Mouse (Mus musculus) midbrain, embryonic 11.5 days (tissue): ENCODE data around the gene Hip1r. TPM values are rescaled to one million over a fixed set of nuclear protein-coding genes. Genes with fewer than 3 reads are reported as not detected.

Experiments
- ATAC-seq: fragments of 200-750 bp; cut with Nextera tagmentation; 2 replicates; pipeline ENCODE4 v1.8.0; 2017; ENCODE audit warnings: moderate TSS enrichment, moderate library complexity; ENCODE audit not compliant: low FRiP score
- DNase-seq: peaks from one replicate; pipeline ENCODE4 v3.0.0; 2015; ENCODE audit warnings: low spot score; ENCODE audit errors: missing footprints
- H3K27ac ChIP-seq: fragments of 300-500 bp; sonication (generic); 2 replicates; pipeline ENCODE4 v1.5.1; 2014; ENCODE audit warnings: low read depth, low read length
- H3K27me3 ChIP-seq: fragments of 300-500 bp; sonication (generic); 2 replicates; pipeline ENCODE4 v1.6.1; 2014; ENCODE audit warnings: mild to moderate bottlenecking, low read length, moderate library complexity, mixed read lengths; ENCODE audit not compliant: control insufficient read depth, insufficient read depth
- H3K36me3 ChIP-seq: fragments of 300-500 bp; sonication (generic); 2 replicates; pipeline ENCODE4 v1.6.1; 2014; ENCODE audit warnings: mild to moderate bottlenecking, low read length, moderate library complexity, mixed read lengths; ENCODE audit not compliant: control insufficient read depth, insufficient read depth
- H3K4me1 ChIP-seq: fragments of 300-500 bp; sonication (generic); 2 replicates; pipeline ENCODE4 v1.6.1; 2014; ENCODE audit warnings: low read length; ENCODE audit not compliant: control insufficient read depth, insufficient read depth
- H3K4me2 ChIP-seq: fragments of 300-500 bp; sonication (generic); 2 replicates; pipeline ENCODE4 v1.6.1; 2014; ENCODE audit warnings: mild to moderate bottlenecking, moderate library complexity
- H3K4me3 ChIP-seq: fragments of 300-500 bp; sonication (generic); 2 replicates; pipeline ENCODE4 v1.5.1; 2014; ENCODE audit warnings: low read depth, low read length
- H3K9ac ChIP-seq: fragments of 300-500 bp; sonication (generic); 2 replicates; pipeline ENCODE4 v1.6.1; 2014; ENCODE audit warnings: low read length
- H3K9me3 ChIP-seq: fragments of 300-500 bp; sonication (generic); 2 replicates; pipeline ENCODE4 v1.6.1; 2016; ENCODE audit warnings: low read length; ENCODE audit not compliant: control insufficient read depth
- WGBS: fragments of 180-500 bp; shearing (Covaris S2); extraction: QIAGEN DNeasy Blood & Tissue Kit; methylation state at CpG from one replicate; pipeline ENCODE4 v1.1.7; 2014; 5-methylcytosine and 5-hydroxymethylcytosine counted together
- polyA plus RNA-seq: library from polyadenylated mRNA; unstranded; fragments of >200 nt; fragmentation: Nextera tagmentation; extraction: Ambion mirVana; gene quantifications from 2 replicates; pipeline ENCODE4 v1.2.1, GENCODE M21; 2014

The Hip1r gene
- polyA plus RNA-seq, 1 experiment from 2014 or later, result 5.2 TPM

GRCm38 (mm10) chr5:123978131-123978530 is 4.7 kb downstream of the Hip1r start:
- H3K4me2 ChIP-seq, result no peak overlapping the region
- WGBS, result 79% methylated on average over 5 of the region's 5 CpGs
- H3K4me3 ChIP-seq, result no peak overlapping the region
- H3K9ac ChIP-seq, result no peak overlapping the region
- peaks cover 10% of the 10 kb centered on the region for H3K27me3 ChIP-seq
- DNase-seq, result no peak
- peaks cover 7% of the 10 kb centered on the region for H3K4me1 ChIP-seq
- H3K36me3 ChIP-seq, result no peaks in the 10 kb centered on the region
- no peak for ATAC-seq
- H3K27ac ChIP-seq, result no peak overlapping the region
- H3K9me3 ChIP-seq, result no peaks in the 10 kb centered on the region

GRCm38 (mm10) chr5:123979221-123979979 is 6.0 kb downstream of the Hip1r start:
- H3K27ac ChIP-seq, result no peak overlapping the region
- no peak for DNase-seq
- 78% methylated on average over 18 of the region's 18 CpGs for WGBS
- no peak for ATAC-seq
- peaks cover 6% of the 10 kb centered on the region for H3K27me3 ChIP-seq
- peaks cover 3% of the 10 kb centered on the region for H3K4me1 ChIP-seq
- no peaks in the 10 kb centered on the region for H3K36me3 ChIP-seq
- H3K4me3 ChIP-seq, result no peak overlapping the region
- no peak overlapping the region for H3K4me2 ChIP-seq
- no peaks in the 10 kb centered on the region for H3K9me3 ChIP-seq
- no peak overlapping the region for H3K9ac ChIP-seq

GRCm38 (mm10) chr5:123979980-123980369 is 6.5 kb downstream of the Hip1r start:
- DNase-seq, result no peak
- 68% methylated on average over 4 of the region's 4 CpGs for WGBS

GRCm38 (mm10) chr5:123980521-123981249 is 7.3 kb downstream of the Hip1r start:
- 89% methylated on average over 9 of the region's 9 CpGs for WGBS

More at GRCm38 (mm10) chr5:123979980-123980369, 6.5 kb downstream of the Hip1r start:
- no peak overlapping the region for H3K4me3 ChIP-seq
- no peak overlapping the region for H3K9ac ChIP-seq
- no peaks in the 10 kb centered on the region for H3K4me1 ChIP-seq
- no peak overlapping the region for H3K27ac ChIP-seq
- no peaks in the 10 kb centered on the region for H3K36me3 ChIP-seq
- no peaks in the 10 kb centered on the region for H3K9me3 ChIP-seq
- no peak overlapping the region for H3K4me2 ChIP-seq
- ATAC-seq, result no peak
- H3K27me3 ChIP-seq, result 0 out of 2 replicates have a peak, but pooled peaks cover 3% of the 10 kb centered on the region

GRCm38 (mm10) chr5:123981250-123981554 is 7.8 kb downstream of the Hip1r start:
- WGBS, result 92% methylated on average over 6 of the region's 6 CpGs
- H3K4me2 ChIP-seq, result no peak overlapping the region
- no peaks in the 10 kb centered on the region for H3K4me1 ChIP-seq

More at GRCm38 (mm10) chr5:123980521-123981249, 7.3 kb downstream of the Hip1r start:
- ATAC-seq, result no peak
- Histone ChIP-seq H3K36me3 (no peaks in the 10 kb centered on the region), H3K4me3 (no peak overlapping the region), H3K4me2 (no peak overlapping the region), H3K9ac (no peak overlapping the region), H3K4me1 (no peaks in the 10 kb centered on the region), H3K27me3 (0 out of 2 replicates have a peak, but pooled peaks cover 3% of the 10 kb centered on the region), H3K27ac (no peak overlapping the region), H3K9me3 (no peaks in the 10 kb centered on the region)
- DNase-seq, result no peak

GRCm38 (mm10) chr5:123982838-123983237 is 9.4 kb downstream of the Hip1r start:
- H3K9ac ChIP-seq, result no peak overlapping the region
- no peaks in the 10 kb centered on the region for H3K36me3 ChIP-seq
- no peaks in the 10 kb centered on the region for H3K9me3 ChIP-seq
- no peak overlapping the region for H3K4me3 ChIP-seq
- DNase-seq (no peak), ATAC-seq (no peak)
- H3K4me2 ChIP-seq, result no peak overlapping the region
- WGBS, result 79% methylated on average over 11 of the region's 11 CpGs
- no peak overlapping the region for H3K27ac ChIP-seq
- H3K27me3 ChIP-seq, result no peaks in the 10 kb centered on the region
- no peaks in the 10 kb centered on the region for H3K4me1 ChIP-seq

More at GRCm38 (mm10) chr5:123981250-123981554, 7.8 kb downstream of the Hip1r start:
- DNase-seq, result no peak
- ATAC-seq, result no peak
- H3K9ac ChIP-seq, result no peak overlapping the region
- no peaks in the 10 kb centered on the region for H3K27me3 ChIP-seq
- no peak overlapping the region for H3K4me3 ChIP-seq
- no peaks in the 10 kb centered on the region for H3K36me3 ChIP-seq
- no peaks in the 10 kb centered on the region for H3K9me3 ChIP-seq
- no peak overlapping the region for H3K27ac ChIP-seq

- Histone ChIP-seq H3K9ac (no peak overlapping the region), H3K36me3 (no peaks in the 10 kb centered on the region), H3K27ac (no peak overlapping the region), H3K4me2 (no peak overlapping the region), H3K27me3 (no peaks in the 10 kb centered on the region), H3K4me3 (no peak overlapping the region), H3K9me3 (no peaks in the 10 kb centered on the region), H3K4me1 (peaks cover 10% of the 10 kb centered on the region)
- DNase-seq, result no peak
- ATAC-seq, result no peak
- 86% methylated on average over 9 of the region's 9 CpGs for WGBS
Measured at GRCm38 (mm10) chr5:123985434-123985833, 12.0 kb downstream of the Hip1r start.

GRCm38 (mm10) chr5:123986925-123987324 is 13.5 kb downstream of the Hip1r start:
- WGBS, result 75% methylated on average over 2 of the region's 2 CpGs
- DNase-seq (no peak), ATAC-seq (no peak)
- Histone ChIP-seq H3K9me3 (no peaks in the 10 kb centered on the region), H3K36me3 (no peaks in the 10 kb centered on the region), H3K27ac (no peak overlapping the region), H3K4me3 (no peak overlapping the region), H3K4me2 (no peak overlapping the region), H3K4me1 (peaks cover 10% of the 10 kb centered on the region), H3K9ac (no peak overlapping the region), H3K27me3 (no peaks in the 10 kb centered on the region)

- no peak overlapping the region for H3K4me2 ChIP-seq
- no peaks in the 10 kb centered on the region for H3K36me3 ChIP-seq
- no peak overlapping the region for H3K4me3 ChIP-seq
- WGBS, result 79% methylated on average over 4 of the region's 4 CpGs
- ATAC-seq, result no peak
- no peaks in the 10 kb centered on the region for H3K27me3 ChIP-seq
- DNase-seq, result no peak
- H3K9ac ChIP-seq, result no peak overlapping the region
- H3K4me1 ChIP-seq, result peaks cover 10% of the 10 kb centered on the region
- no peak overlapping the region for H3K27ac ChIP-seq
- no peaks in the 10 kb centered on the region for H3K9me3 ChIP-seq
Measured at GRCm38 (mm10) chr5:123987511-123987910, 14.1 kb downstream of the Hip1r start.
